Mouse (Mus musculus): Measurements from ENCODE around the gene Ldhd.

- TF ChIP-seq POLR2A (IDR thresholded peaks at IDR 0.05; ENCODE audit: borderline replicate concordance, insufficient read depth, low read length) (no peak), CTCF (IDR thresholded peaks at IDR 0.05; ENCODE audit: borderline replicate concordance, insufficient read depth, low read depth, low read length) (no peak)
Observed at GRCm38 (mm10) chr8:111627923-111628322, 2.3 kb downstream of the Ldhd start.
